Mouse (Mus musculus) urinary bladder, adult 2 months (tissue): Measurements from ENCODE around the gene Gm3752. TPM values are rescaled to one million over a fixed set of nuclear protein-coding genes. Genes with fewer than 3 reads are reported as not detected.
"Not testable (repeated sequence)": the region's sequence is repeated elsewhere in the genome, so short reads cannot be mapped to it uniquely, and the experiment has no call there.

Experiments used
- DNase-seq: peaks from one replicate; pipeline ENCODE4 v3.0.0; 2022; ENCODE audit warnings: low spot score
- polyA plus RNA-seq: library from polyadenylated mRNA; depleted of rRNA; stranded (reverse); fragments of >200 nt; gene quantifications from 2 replicates; pipeline ENCODE4 v1.2.3, GENCODE M21; 2012; rRNA removed

The Gm3752 gene
- 0.30 and 0.40 TPM in 2 replicates for polyA plus RNA-seq

DNA sequence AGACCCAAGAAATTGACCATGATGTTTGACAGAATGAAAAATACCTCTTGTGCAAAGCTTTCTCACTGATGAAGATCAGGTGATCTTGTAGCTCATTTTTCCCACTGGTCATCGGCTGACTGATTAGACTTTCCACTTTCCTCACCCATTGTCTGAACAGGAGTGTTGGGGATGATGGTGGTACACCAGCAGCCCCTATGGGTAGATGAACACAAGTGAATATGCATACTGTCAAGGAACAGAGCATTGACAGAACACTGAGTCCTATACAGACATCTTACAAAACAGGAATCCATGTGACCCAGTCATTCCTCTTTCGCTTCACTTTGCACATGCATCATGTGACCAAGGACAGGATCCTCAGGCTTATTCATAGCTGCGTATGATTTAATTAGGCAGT lies at the start of gene Gm3752:
Gm3752 (minus strand) TSS at position 101 of the 400 bp plus-strand sequence.
- DNase-seq = not testable (repeated sequence)

DNA sequence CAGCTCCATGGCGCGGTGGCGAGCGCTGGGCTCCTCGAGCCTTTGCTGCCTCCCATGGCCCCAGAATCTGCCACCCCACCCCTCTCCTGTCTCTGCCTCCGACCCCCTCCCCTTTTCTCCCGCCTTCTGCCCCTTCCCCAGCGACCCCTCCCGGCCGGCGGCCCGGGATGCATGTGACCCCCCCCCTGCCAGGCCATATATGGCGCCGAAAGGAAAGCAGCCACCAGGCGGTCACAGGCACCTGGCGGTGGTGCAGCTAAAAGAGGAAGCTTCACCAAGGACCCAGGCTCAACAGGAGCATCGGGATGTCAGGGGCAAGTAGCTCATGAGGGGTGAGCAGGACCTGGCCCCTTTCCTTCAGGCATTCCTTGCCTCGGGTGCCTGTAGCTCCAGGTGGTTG lies 5.2 kb upstream of the Gm3752 start:
- not testable (repeated sequence) for DNase-seq

DNA sequence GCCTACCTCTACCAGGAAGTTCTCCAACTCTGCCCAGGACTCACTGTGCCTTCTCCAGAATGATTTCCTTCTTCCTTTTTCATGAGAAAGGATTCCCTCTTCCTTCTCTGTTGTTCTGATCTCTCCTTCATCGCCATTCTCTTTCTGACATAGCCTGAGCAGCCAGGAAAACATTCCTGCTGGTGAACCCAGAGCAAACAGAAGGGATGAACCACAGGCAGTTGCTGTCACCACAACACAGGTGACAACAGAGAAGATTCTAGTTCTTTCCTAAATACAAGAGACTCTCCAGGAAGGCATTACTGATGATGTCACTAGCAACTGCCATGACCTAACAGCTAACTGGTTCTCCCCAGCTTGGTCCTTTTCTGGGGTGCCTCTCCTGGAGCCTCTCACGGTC lies 32.7 kb downstream of the Gm3752 start, which contains the start of gene Gm3755:
Gm3755 (minus strand) TSS at position 101 of the 400 bp plus-strand sequence.
- DNase-seq = not testable (repeated sequence)

DNA sequence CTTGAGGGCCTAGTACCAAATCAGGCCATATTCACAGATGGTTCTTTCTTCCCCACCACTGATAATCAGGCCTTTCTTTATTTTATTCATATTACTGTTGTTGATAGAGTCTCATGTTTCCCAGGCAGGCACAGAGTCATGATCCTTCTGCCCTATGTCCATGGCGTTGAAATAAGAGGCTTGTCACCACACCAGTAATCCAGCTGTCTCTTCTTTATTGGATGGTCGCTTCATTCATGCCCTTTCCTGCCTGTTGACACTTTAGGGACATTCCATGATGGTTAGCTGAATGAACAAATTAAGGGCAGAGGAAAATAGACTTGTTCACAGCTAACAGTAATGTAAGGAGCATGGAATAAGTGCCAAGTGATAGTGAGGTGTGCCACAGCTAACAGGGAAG lies 61.1 kb downstream of the Gm3752 start:
- DNase-seq = not testable (repeated sequence)

Other genes starting within 250 kb of the Gm3752 start
- gene Gm3727, start 219.0 kb downstream of the Gm3752 start, polyA plus RNA-seq = not detected in 2 replicates
- 3.2 and 4.9 TPM in 2 replicates for gene Gm3739, start 168.7 kb downstream of the Gm3752 start, polyA plus RNA-seq
- gene Gm5797, start 151.4 kb downstream of the Gm3752 start, polyA plus RNA-seq = not detected in 2 replicates
- not detected in 2 replicates for gene Gm8374, start 118.6 kb downstream of the Gm3752 start, polyA plus RNA-seq
- not detected in 2 replicates for gene Gm3755, start 32.8 kb downstream of the Gm3752 start, polyA plus RNA-seq
- 0.74 and 1.1 TPM in 2 replicates for gene Gm3558, start 84.8 kb upstream of the Gm3752 start, polyA plus RNA-seq
- not detected in 2 replicates for gene Gm10338, start 111.8 kb upstream of the Gm3752 start, polyA plus RNA-seq
- 0.18 TPM in 1 of 2 replicates, not detected in the other for gene Gm10128, start 160.2 kb upstream of the Gm3752 start, polyA plus RNA-seq